Comparison of ENCODE assay signal across 9 mouse cellular contexts in genomic region chr5:90383080-90383479, GRCm38 (mm10). TPM values are rescaled to one million over a fixed set of nuclear protein-coding genes. Genes with fewer than 3 reads are reported as not detected.
DNase-seq lines count a peak whose midpoint lies in the region; ATAC-seq lines count a peak whose summit lies in the region.
"Had no signal": no experiment of that assay in that cellular context is flagged by ENCODE, and none has a peak within 500 bp of the region (broad histone marks: within the 10 kb centered on the region; RNA-seq: fewer than 3 reads in every experiment).

No protein-coding gene starts in this region.

- no peaks in the 10 kb centered on the region for H3K36me3 ChIP-seq in liver, embryonic 12.5 days
- no peaks in the 10 kb centered on the region for H3K36me3 ChIP-seq in liver, embryonic 13.5 days
- H3K36me3 ChIP-seq in midbrain, embryonic 11.5 days (ENCODE audit: control insufficient read depth, insufficient read depth, low read length), result no peaks in the 10 kb centered on the region
- H3K36me3 ChIP-seq in forebrain, embryonic 12.5 days (replicated peaks), result no peaks in the 10 kb centered on the region
- no peaks in the 10 kb centered on the region for H3K36me3 ChIP-seq in heart, embryonic 11.5 days (ENCODE audit: control insufficient read depth, insufficient read depth, low read length)
- H3K36me3 ChIP-seq: limb, embryonic 15.5 days had no signal

- H3K27ac ChIP-seq in liver, embryonic 12.5 days, result no peak overlapping the region
- H3K27ac ChIP-seq in liver, embryonic 13.5 days, result no peak overlapping the region
- no peak overlapping the region for H3K27ac ChIP-seq in midbrain, embryonic 11.5 days (ENCODE audit: low read depth, low read length)
- no peak overlapping the region for H3K27ac ChIP-seq in forebrain, embryonic 12.5 days
- no peak overlapping the region for H3K27ac ChIP-seq in heart, embryonic 11.5 days (ENCODE audit: low read depth, low read length)
- H3K27ac ChIP-seq: limb, embryonic 15.5 days had no signal

- H3K4me1 ChIP-seq in liver, embryonic 12.5 days, result peaks cover 5% of the 10 kb centered on the region; the same call in 1 of the 2 replicates
- H3K4me1 ChIP-seq in liver, embryonic 13.5 days (replicated peaks), result no peaks in the 10 kb centered on the region
- H3K4me1 ChIP-seq in midbrain, embryonic 11.5 days (ENCODE audit: control insufficient read depth, insufficient read depth, low read length), result no peaks in the 10 kb centered on the region
- H3K4me1 ChIP-seq in forebrain, embryonic 12.5 days, result no peaks in the 10 kb centered on the region
- H3K4me1 ChIP-seq in heart, embryonic 11.5 days (ENCODE audit: control insufficient read depth, insufficient read depth, low read length), result no peaks in the 10 kb centered on the region
- H3K4me1 ChIP-seq: limb, embryonic 15.5 days had no signal

- H3K4me2 ChIP-seq in liver, embryonic 12.5 days, result no peak overlapping the region
- no peak overlapping the region for H3K4me2 ChIP-seq in liver, embryonic 13.5 days
- H3K4me2 ChIP-seq in midbrain, embryonic 11.5 days, result no peak overlapping the region
- no peak overlapping the region for H3K4me2 ChIP-seq in forebrain, embryonic 12.5 days
- no peak overlapping the region for H3K4me2 ChIP-seq in heart, embryonic 11.5 days
- H3K4me2 ChIP-seq: limb, embryonic 15.5 days had no signal

- no peak overlapping the region for H3K9ac ChIP-seq in liver, embryonic 12.5 days
- no peak overlapping the region for H3K9ac ChIP-seq in liver, embryonic 13.5 days
- no peak overlapping the region for H3K9ac ChIP-seq in midbrain, embryonic 11.5 days (ENCODE audit: low read length)
- H3K9ac ChIP-seq in forebrain, embryonic 12.5 days, result no peak overlapping the region
- H3K9ac ChIP-seq in heart, embryonic 11.5 days (ENCODE audit: low read depth, low read length), result no peak overlapping the region
- H3K9ac ChIP-seq: limb, embryonic 15.5 days had no signal

- no peak for ATAC-seq in liver, embryonic 12.5 days
- ATAC-seq in liver, embryonic 13.5 days (ENCODE audit: low read depth), result no peak
- no peak for ATAC-seq in midbrain, embryonic 11.5 days (ENCODE audit: low FRiP score)
- ATAC-seq in forebrain, embryonic 12.5 days (ENCODE audit: low FRiP score), result no peak
- no peak for ATAC-seq in heart, embryonic 11.5 days (replicated peaks; ENCODE audit: insufficient number of reproducible peaks, low FRiP score, low TSS enrichment)

- WGBS in liver, embryonic 12.5 days (ENCODE audit: insufficient replicate concordance), result 24% methylated on average over 1 of the region's 1 CpGs
- 39% methylated on average over 1 of the region's 1 CpGs for WGBS in liver, embryonic 13.5 days (ENCODE audit: insufficient replicate concordance)
- WGBS in midbrain, embryonic 11.5 days, result 68% methylated on average over 1 of the region's 1 CpGs
- WGBS in forebrain, embryonic 12.5 days, result 65% methylated on average over 1 of the region's 1 CpGs
- 36% methylated on average over 1 of the region's 1 CpGs for whole genome bisulfite sequencing in heart, embryonic 11.5 days (ENCODE audit: insufficient replicate concordance)

- H3K27me3 ChIP-seq in liver, embryonic 12.5 days (replicated peaks), result no peaks in the 10 kb centered on the region
- H3K27me3 ChIP-seq in liver, embryonic 13.5 days, result no peaks in the 10 kb centered on the region
- H3K27me3 ChIP-seq in midbrain, embryonic 11.5 days (ENCODE audit: control insufficient read depth, insufficient read depth, low read length), result no peaks in the 10 kb centered on the region
- no peaks in the 10 kb centered on the region for H3K27me3 ChIP-seq in forebrain, embryonic 12.5 days
- no peaks in the 10 kb centered on the region for H3K27me3 ChIP-seq in heart, embryonic 11.5 days (ENCODE audit: control insufficient read depth, insufficient read depth, low read length)
- H3K27me3 ChIP-seq: limb, embryonic 15.5 days had no signal

- DNase-seq in liver (peak; percentile 16), WW6 (ENCODE audit: low read depth, low spot score) (peak; percentile 33)
- DNase-seq in liver, embryonic 13.5 days, result peak; percentile 8
- peak; percentile 49 for DNase-seq in thymus, postnatal 14 days
- no peak for DNase-seq in midbrain, embryonic 11.5 days (ENCODE audit: low spot score, missing footprints)

- H3K4me3 ChIP-seq in liver, embryonic 12.5 days, result no peak overlapping the region
- H3K4me3 ChIP-seq in liver, embryonic 13.5 days (replicated peaks), result no peak overlapping the region
- no peak overlapping the region for H3K4me3 ChIP-seq in midbrain, embryonic 11.5 days (ENCODE audit: low read depth, low read length)
- no peak overlapping the region for H3K4me3 ChIP-seq in forebrain, embryonic 12.5 days (replicated peaks)
- H3K4me3 ChIP-seq in heart, embryonic 11.5 days (ENCODE audit: low read depth, low read length), result no peak overlapping the region
- H3K4me3 ChIP-seq: limb, embryonic 15.5 days had no signal

- H3K9me3 ChIP-seq in liver, embryonic 12.5 days (replicated peaks), result no peaks in the 10 kb centered on the region
- H3K9me3 ChIP-seq in liver, embryonic 13.5 days (replicated peaks), result no peaks in the 10 kb centered on the region
- no peaks in the 10 kb centered on the region for H3K9me3 ChIP-seq in midbrain, embryonic 11.5 days (ENCODE audit: control insufficient read depth, low read length)
- no peaks in the 10 kb centered on the region for H3K9me3 ChIP-seq in forebrain, embryonic 12.5 days
- no peaks in the 10 kb centered on the region for H3K9me3 ChIP-seq in heart, embryonic 11.5 days (replicated peaks; ENCODE audit: control insufficient read depth, low read length)
- H3K9me3 ChIP-seq: limb, embryonic 15.5 days had no signal

RNA-seq across cellular contexts. Expression of gene Gm9958, which starts 16.1 kb away (rescaled TPM):
- polyA plus RNA-seq in liver, embryonic 12.5 days (2016; fragmentation: Nextera tagmentation; extraction: Ambion mirVana), result 3.2 and 3.5 TPM in 2 replicates
- 2.0 and 2.8 TPM in 2 replicates for polyA plus RNA-seq in liver, embryonic 13.5 days (2015; fragmentation: Nextera tagmentation; extraction: Ambion mirVana)
- 8.0 and 9.1 TPM in 2 replicates for polyA plus RNA-seq in midbrain, embryonic 11.5 days (2014; fragmentation: Nextera tagmentation; extraction: Ambion mirVana)
- polyA plus RNA-seq in forebrain, embryonic 12.5 days (2016; fragmentation: Nextera tagmentation; extraction: Ambion mirVana), result 7.9 and 10.7 TPM in 2 replicates
- polyA plus RNA-seq in heart, embryonic 11.5 days (2014; fragmentation: Nextera tagmentation; extraction: Ambion mirVana), result 2.0 and 3.4 TPM in 2 replicates

RNA-seq across cellular contexts. Expression of gene Ankrd17, which starts 16.7 kb away (rescaled TPM):
- 16.3 and 17.4 TPM in 2 replicates for polyA plus RNA-seq in liver, embryonic 12.5 days (2016; fragmentation: Nextera tagmentation; extraction: Ambion mirVana)
- polyA plus RNA-seq in liver, embryonic 13.5 days (2015; fragmentation: Nextera tagmentation; extraction: Ambion mirVana), result 9.3 and 10.0 TPM in 2 replicates
- polyA plus RNA-seq in midbrain, embryonic 11.5 days (2014; fragmentation: Nextera tagmentation; extraction: Ambion mirVana), result 27.7 and 30.5 TPM in 2 replicates
- polyA plus RNA-seq in forebrain, embryonic 12.5 days (2016; fragmentation: Nextera tagmentation; extraction: Ambion mirVana), result 31.9 and 32.8 TPM in 2 replicates
- 24.2 and 26.8 TPM in 2 replicates for polyA plus RNA-seq in heart, embryonic 11.5 days (2014; fragmentation: Nextera tagmentation; extraction: Ambion mirVana)
